Mouse (Mus musculus) intestine, embryonic 15.5 days (tissue): Measurements from ENCODE around the gene Huwe1. TPM values are rescaled to one million over a fixed set of nuclear protein-coding genes. Genes with fewer than 3 reads are reported as not detected.
A peak's percentile ranks its signal among the peaks of the same experiment; 100 is the strongest.

Experiments
- ATAC-seq: fragments of 200-750 bp; cut with Nextera tagmentation; 2 replicates; pipeline ENCODE4 v1.8.0; 2017; ENCODE audit warnings: moderate TSS enrichment, moderate library complexity
- H3K27ac ChIP-seq: fragments of 300-500 bp; sonication (generic); 2 replicates; pipeline ENCODE4 v1.5.1; 2015; ENCODE audit warnings: mild to moderate bottlenecking, inconsistent platforms
- H3K27me3 ChIP-seq: fragments of 300-500 bp; sonication (generic); replicated peaks from 2 replicates; pipeline ENCODE4 v1.6.1; 2015; ENCODE audit warnings: inconsistent platforms
- H3K36me3 ChIP-seq: fragments of 300-500 bp; sonication (generic); 2 replicates; pipeline ENCODE4 v1.6.1; 2015; ENCODE audit warnings: inconsistent platforms
- H3K4me1 ChIP-seq: fragments of 300-500 bp; sonication (generic); replicated peaks from 2 replicates; pipeline ENCODE4 v1.6.1; 2015; ENCODE audit warnings: inconsistent platforms
- H3K4me2 ChIP-seq: fragments of 300-500 bp; sonication (generic); replicated peaks from 2 replicates; pipeline ENCODE4 v1.6.1; 2015; ENCODE audit warnings: mild to moderate bottlenecking, inconsistent platforms
- H3K4me3 ChIP-seq: fragments of 300-500 bp; sonication (generic); replicated peaks from 2 replicates; pipeline ENCODE4 v1.5.1; 2015; ENCODE audit warnings: inconsistent platforms
- H3K9ac ChIP-seq: fragments of 300-500 bp; sonication (generic); 2 replicates; pipeline ENCODE4 v1.6.1; 2015; ENCODE audit warnings: inconsistent platforms
- H3K9me3 ChIP-seq: fragments of 300-500 bp; sonication (generic); 2 replicates; pipeline ENCODE4 v1.6.1; 2016; ENCODE audit warnings: inconsistent platforms
- WGBS: fragments of 180-500 bp; shearing (Covaris S2); methylation state at CpG from one replicate; pipeline ENCODE4 v1.1.7; 2015; 5-methylcytosine and 5-hydroxymethylcytosine counted together
- polyA plus RNA-seq: library from polyadenylated mRNA; unstranded; fragments of >200 nt; fragmentation: Nextera tagmentation; extraction: Ambion mirVana; gene quantifications from 2 replicates; pipeline ENCODE4 v1.2.1, GENCODE M21; 2015

Gene Huwe1
- 40.5 and 43.8 TPM in 2 replicates for polyA plus RNA-seq

DNA sequence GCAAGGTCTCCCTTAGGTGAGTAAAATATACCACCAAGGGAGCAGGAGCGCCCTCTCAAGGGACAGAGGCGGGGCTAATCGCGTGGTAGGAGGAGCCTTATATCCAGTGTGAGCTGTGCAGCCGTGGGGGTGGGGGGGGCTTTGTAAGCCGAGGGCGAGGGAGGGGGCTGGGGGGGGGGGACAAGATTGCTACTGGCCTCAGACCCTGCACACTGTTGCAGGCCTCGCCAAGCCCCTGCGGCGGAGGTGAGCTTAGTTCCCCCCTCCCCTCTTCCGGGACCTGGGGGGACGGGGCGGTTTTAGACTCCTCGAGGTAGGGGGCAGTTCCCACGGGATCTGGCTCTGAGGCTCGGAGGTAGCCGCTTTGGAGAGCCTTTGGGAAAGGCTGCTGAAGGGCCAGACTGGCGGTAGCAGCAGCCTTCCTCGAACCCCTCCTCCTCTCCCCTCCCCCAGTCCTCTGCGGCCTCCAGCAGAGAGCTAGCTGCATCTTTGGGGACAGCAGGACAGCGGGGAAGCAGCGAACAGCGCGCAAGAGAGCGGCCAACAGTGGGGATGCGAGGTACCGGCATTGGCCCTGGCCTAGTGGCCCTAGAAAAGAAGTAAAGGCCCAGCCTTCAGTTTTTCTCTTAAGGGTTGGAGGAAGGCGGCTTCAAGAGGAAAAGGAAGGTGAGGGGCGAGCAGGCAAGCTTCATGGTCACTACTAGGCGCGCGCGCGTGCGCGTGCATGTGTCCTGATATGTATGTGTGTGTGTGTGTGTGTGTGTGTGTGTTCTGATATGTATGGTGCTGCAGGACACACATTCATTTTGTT, at the start of gene Huwe1:
Huwe1 (plus strand) TSS at position 107 of the 811 bp plus-strand sequence.
- Histone ChIP-seq H3K4me3 (peak within 1 kb of the TSS; percentile 52), H3K27me3 (no peaks in the 10 kb centered on the region), H3K27ac (peak within 1 kb of the TSS; percentile 90), H3K36me3 (no peaks in the 10 kb centered on the region), H3K9ac (peak within 1 kb of the TSS; percentile 67), H3K4me1 (no peaks in the 10 kb centered on the region), H3K4me2 (peak within 1 kb of the TSS; percentile 44), H3K9me3 (no peaks in the 10 kb centered on the region)
- peak; percentile 62 for ATAC-seq
- 18% methylated on average over 34 of the region's 36 CpGs for WGBS

DNA sequence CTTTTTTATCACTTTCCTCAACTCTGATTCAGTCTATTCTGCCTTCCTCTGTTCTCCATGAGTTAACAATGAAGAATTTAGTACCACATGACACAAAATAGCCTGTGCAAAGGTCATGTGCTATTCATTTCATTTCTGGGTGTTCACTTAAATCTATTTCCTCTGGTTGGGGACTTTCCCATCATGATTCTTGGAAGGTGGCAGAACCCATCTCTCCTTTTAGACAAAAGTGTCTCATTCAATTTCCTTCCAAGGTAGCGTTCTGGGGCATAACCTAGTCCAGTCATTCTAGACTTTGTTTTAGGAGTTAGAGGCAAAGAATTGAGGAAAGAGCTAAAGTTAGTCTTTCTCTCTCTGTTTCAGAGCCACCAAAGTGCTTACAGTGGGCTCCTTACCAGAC, 20.3 kb upstream of the Huwe1 start:
- Histone ChIP-seq H3K27me3 (no peaks in the 10 kb centered on the region), H3K9me3 (no peaks in the 10 kb centered on the region), H3K4me2 (no peak overlapping the region), H3K36me3 (no peaks in the 10 kb centered on the region), H3K9ac (no peak overlapping the region), H3K4me1 (no peaks in the 10 kb centered on the region), H3K27ac (no peak overlapping the region), H3K4me3 (no peak overlapping the region)
- 88% methylated on average over 1 of the region's 1 CpGs for WGBS
- no peak for ATAC-seq

DNA sequence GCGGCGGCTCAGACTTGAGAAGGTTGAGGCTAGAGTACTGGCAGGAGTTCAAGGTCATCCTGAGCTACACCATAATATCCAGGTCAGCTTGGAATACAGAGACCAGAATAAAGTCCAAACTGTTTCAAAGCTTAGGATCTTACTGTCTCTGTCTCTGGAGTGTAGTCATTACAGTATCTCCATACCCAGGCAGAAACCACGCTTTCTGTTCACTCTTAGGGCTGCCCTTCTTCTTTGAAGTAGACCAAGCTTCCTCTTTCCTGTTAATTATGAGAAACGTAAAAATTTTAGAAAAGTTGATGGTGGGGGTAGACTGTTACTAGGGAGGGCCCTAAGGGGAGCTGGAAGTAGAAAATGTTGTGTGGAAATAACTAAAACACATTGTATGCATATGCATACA, 17.7 kb upstream of the Huwe1 start:
- Histone ChIP-seq H3K36me3 (no peaks in the 10 kb centered on the region), H3K4me1 (no peaks in the 10 kb centered on the region), H3K9ac (no peak overlapping the region), H3K4me2 (no peak overlapping the region), H3K4me3 (no peak overlapping the region), H3K27ac (no peak overlapping the region), H3K9me3 (no peaks in the 10 kb centered on the region), H3K27me3 (no peaks in the 10 kb centered on the region)
- WGBS, result 85% methylated on average over 4 of the region's 4 CpGs
- no peak for ATAC-seq

DNA sequence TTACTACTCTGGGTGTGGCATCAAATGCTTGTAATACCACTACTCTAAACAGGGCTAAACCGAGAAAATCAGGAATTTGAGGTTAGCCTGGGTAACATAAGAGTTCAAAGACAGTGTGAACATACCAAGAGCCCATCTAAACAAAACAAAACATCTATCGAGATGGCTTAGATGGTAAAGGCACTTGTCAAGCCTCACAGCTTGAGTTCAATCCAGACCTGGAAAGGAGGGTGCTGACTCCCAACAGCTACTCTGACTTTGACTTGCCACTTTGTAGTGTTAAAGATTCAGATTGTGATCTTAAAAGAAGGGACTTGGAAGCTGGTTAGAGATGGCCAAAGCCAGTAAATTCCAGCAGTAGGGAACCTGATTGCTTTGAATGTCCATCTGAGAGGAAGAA, 7.8 kb upstream of the Huwe1 start:
- no peak overlapping the region for H3K27ac ChIP-seq
- no peak overlapping the region for H3K9ac ChIP-seq
- H3K4me3 ChIP-seq, result no peak overlapping the region
- H3K27me3 ChIP-seq, result no peaks in the 10 kb centered on the region
- H3K4me1 ChIP-seq, result no peaks in the 10 kb centered on the region
- ATAC-seq, result no peak
- no peak overlapping the region for H3K4me2 ChIP-seq
- H3K9me3 ChIP-seq, result no peaks in the 10 kb centered on the region
- no peaks in the 10 kb centered on the region for H3K36me3 ChIP-seq
- 27% methylated on average over 2 of the region's 2 CpGs for WGBS

DNA sequence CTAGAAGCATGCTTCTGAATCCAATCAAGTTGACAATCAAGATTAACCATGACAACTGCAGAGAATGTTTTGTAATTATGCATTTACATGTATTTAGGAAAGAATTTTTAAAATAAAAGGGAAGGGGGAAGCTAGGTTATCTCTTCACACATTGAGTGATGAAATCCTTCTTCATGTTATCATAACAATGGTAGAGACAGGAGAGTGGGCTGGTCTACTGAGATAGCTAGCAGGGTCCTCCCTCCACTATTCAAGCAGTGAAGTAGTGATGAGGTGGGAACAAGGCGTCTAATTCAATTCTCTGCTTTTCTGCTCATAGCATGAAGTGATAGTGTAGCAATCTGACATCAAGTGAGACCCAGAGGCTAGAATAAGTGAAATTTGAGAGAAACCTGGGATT, 2.6 kb upstream of the Huwe1 start:
- Histone ChIP-seq H3K9me3 (no peaks in the 10 kb centered on the region), H3K36me3 (no peaks in the 10 kb centered on the region), H3K27me3 (no peaks in the 10 kb centered on the region), H3K9ac (no peak overlapping the region), H3K4me2 (no peak overlapping the region), H3K4me1 (no peaks in the 10 kb centered on the region), H3K4me3 (no peak overlapping the region), H3K27ac (no peak overlapping the region)
- ATAC-seq, result no peak
- WGBS, result 66% methylated on average over 1 of the region's 1 CpGs

DNA sequence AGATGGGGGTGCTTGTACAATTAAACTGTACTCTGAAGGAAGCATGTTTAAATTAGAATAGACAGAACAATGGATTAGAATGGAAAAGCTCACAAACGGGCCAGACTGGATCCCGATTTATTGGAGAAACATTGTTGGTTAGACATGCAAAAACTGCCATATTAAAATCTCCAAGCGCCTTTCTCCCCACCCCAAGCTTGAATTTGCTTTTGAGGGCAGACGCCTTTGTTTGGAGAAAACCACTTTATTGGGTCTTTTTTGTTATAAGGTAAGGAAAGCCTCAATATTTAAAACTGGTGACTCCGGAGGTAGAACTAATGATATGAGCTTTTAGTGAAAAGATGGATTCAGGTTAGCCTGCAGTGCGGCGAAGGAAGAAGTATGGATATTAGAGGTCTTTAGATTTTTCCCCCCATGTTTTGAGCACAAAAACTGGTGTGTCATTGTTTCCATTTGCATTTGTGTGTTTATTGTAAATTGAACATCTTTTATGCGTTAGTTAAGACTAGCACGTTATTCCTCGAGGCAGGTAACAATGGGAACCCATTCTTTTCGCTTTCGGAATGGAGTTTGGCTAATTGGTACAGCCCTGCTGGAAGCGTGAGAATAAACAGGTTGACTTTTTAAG, 1.8 kb downstream of the Huwe1 start:
- Histone ChIP-seq H3K9me3 (no peaks in the 10 kb centered on the region), H3K4me1 (no peaks in the 10 kb centered on the region), H3K27me3 (no peaks in the 10 kb centered on the region), H3K4me3 (peak overlapping the region; percentile 34), H3K27ac (peak overlapping the region; percentile 80), H3K4me2 (peak overlapping the region; percentile 52), H3K36me3 (no peaks in the 10 kb centered on the region), H3K9ac (peak overlapping the region; percentile 37)
- WGBS, result 24% methylated on average over 13 of the region's 13 CpGs
- no peak for ATAC-seq

DNA sequence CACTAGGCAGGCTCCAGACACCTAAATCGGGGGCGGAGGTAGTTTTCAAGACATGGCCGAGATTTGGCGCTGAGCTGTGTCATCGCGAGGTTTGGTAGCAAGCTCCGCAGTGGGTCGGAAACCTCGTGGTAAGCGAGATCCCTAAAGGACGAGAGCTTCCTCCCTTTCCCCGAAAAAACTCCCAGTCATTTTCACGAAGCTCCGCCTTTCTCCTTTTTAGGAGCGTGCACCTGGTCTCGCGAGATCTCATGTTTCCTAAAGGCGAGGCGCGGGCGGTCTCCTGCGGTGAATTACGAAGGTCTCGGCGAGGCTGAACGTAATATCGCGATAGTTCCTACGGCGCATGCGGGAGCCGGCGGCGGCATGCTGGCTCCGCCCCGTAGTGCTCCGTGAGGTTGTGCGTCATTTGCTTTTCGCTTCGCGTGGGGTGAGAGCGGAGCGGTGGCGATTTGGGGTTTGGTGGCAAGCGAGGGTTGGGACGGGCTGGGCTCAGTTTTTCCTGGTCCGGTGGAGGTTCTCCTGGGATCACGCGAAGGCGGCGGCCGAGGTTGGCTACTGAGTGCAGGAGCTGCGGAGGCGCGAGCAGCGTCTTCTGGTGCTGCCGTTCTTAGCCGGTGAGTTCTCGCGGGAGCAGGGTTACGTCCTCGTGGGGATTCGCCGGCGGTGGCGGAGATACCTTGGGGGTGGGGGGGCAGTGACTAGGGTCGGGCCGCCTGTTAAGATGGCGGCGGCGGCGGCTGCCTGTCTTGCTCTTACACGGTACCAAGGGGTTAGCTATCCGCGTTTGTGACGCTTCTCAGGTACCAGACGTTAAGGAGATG, 2.6 kb downstream of the Huwe1 start:
- H3K9me3 ChIP-seq, result no peaks in the 10 kb centered on the region
- peak overlapping the region; percentile 51 for H3K4me3 ChIP-seq
- ATAC-seq, result peak; percentile 93
- H3K27me3 ChIP-seq, result no peaks in the 10 kb centered on the region
- 19% methylated on average over 77 of the region's 77 CpGs for WGBS
- H3K4me2 ChIP-seq, result peak overlapping the region; percentile 52
- H3K36me3 ChIP-seq, result no peaks in the 10 kb centered on the region
- H3K9ac ChIP-seq, result peak overlapping the region; percentile 57
- peak overlapping the region; percentile 93 for H3K27ac ChIP-seq
- no peaks in the 10 kb centered on the region for H3K4me1 ChIP-seq

DNA sequence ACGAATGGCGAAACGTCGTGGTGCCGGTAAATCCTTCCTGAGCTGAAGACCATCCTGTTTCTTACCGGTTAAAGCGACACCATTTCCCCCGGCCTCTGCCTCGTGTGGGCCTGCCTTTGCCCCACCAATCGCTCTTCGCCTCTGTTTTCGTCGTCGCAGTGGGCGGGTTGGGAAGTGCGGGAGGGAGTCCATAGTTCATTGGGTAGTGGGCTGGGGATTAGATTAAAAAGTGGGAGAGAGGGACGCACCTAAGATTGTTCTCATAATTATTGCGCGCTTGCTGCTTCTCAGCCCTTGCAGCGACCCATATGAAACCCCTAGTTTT, 3.1 kb downstream of the Huwe1 start:
- peak overlapping the region; percentile 93 for H3K27ac ChIP-seq
- H3K36me3 ChIP-seq, result no peaks in the 10 kb centered on the region
- WGBS, result 13% methylated on average over 20 of the region's 20 CpGs
- H3K27me3 ChIP-seq, result no peaks in the 10 kb centered on the region
- H3K4me1 ChIP-seq, result no peaks in the 10 kb centered on the region
- peak overlapping the region; percentile 51 for H3K4me3 ChIP-seq
- peak overlapping the region; percentile 57 for H3K9ac ChIP-seq
- ATAC-seq, result peak; percentile 44
- H3K4me2 ChIP-seq, result peak overlapping the region; percentile 56
- no peaks in the 10 kb centered on the region for H3K9me3 ChIP-seq

DNA sequence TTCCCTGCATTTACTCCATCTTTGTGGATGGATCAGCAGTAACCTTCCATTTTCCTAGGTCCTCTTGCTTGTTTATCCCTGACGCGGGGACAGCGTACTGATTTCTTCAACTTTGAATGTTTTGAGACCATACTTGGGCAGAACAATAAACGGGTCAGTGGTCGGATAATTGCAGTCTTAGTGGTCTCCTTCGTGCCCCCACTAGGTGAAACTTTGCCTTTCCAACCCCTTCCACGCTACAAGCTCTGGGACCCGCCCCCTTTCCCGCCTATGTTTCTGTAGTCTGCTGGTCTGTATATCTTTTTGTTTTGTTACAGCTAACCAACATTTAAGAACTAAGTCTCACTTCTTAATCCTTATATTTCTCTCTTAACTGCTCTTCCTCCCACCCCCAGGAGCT, 3.8 kb downstream of the Huwe1 start:
- no peak for ATAC-seq
- no peak overlapping the region for H3K27ac ChIP-seq

DNA sequence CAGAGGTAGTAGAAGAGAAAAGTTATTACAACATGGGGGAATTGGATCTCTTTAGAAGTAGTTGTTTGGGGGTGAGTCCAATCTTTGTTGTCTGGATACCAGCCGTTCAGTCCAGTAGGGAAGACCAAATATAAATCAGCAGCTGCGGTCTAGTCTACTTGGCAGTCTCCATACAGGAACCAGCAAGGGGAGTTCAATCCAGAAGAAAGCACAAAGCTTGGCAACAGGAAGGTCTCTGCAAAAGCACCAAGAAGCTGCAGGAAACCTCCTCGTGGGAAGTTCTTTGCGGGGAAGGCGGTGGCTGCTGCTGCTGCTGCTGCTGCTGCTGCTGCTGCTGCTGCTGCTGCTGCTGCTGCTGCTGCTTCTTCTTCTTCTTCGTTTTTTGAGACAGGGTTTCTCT, 10.9 kb downstream of the Huwe1 start:
- 64% methylated on average over 6 of the region's 6 CpGs for WGBS

More for the DNA sequence above, 3.8 kb downstream of the Huwe1 start:
- Histone ChIP-seq H3K4me2 (peak overlapping the region; percentile 56), H3K4me3 (peak overlapping the region; percentile 51), H3K9ac (peak overlapping the region; percentile 57; the same call in 1 of the 2 replicates), H3K4me1 (no peaks in the 10 kb centered on the region), H3K27me3 (no peaks in the 10 kb centered on the region), H3K36me3 (no peaks in the 10 kb centered on the region), H3K9me3 (no peaks in the 10 kb centered on the region)
- 21% methylated on average over 9 of the region's 9 CpGs for WGBS

DNA sequence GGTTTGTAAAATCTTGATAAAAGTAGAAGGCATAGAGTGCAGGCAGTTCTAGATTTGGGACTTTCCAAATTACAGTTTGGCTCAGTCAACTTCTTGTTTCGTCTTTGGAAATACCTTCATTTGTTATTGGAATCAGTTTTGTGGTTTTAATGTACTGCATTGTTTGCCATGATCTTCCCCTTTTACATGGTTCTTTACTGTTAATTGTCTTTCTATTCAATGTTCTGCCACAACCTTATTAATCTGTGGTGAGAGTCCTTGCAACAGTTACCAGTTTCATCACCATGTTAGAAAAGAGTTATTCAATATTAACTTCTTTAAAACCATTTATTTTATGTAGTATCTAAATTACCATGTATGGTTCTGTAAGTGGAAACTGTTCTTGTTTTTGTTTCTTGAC, 13.0 kb downstream of the Huwe1 start:
- Histone ChIP-seq H3K9ac (no peak overlapping the region), H3K27ac (no peak overlapping the region)
- WGBS, result 81% methylated on average over 1 of the region's 1 CpGs

More for the DNA sequence above, 10.9 kb downstream of the Huwe1 start:
- no peaks in the 10 kb centered on the region for H3K27me3 ChIP-seq
- no peak overlapping the region for H3K27ac ChIP-seq
- H3K9ac ChIP-seq, result no peak overlapping the region
- no peaks in the 10 kb centered on the region for H3K9me3 ChIP-seq
- ATAC-seq, result no peak
- H3K4me1 ChIP-seq, result no peaks in the 10 kb centered on the region
- H3K4me2 ChIP-seq, result no peak overlapping the region
- H3K36me3 ChIP-seq, result no peaks in the 10 kb centered on the region
- H3K4me3 ChIP-seq, result no peak overlapping the region

DNA sequence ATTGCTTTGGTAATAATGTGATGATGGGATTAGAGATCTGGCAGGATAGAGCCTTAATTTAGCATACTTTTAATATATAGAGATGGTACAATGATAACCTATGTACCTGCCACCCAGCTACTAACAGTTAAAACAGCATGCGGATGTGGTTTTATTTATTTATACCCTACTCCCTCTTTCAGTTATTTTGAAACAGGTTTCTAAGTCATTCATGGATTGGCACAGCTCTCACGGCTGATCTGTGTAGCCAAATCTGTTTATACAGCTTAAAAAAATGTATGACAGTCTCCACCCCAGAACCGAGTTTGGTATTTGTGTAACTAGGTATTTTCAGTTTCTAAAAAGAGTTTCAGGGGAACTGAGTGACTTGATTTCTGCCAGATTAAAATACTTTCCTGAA, 17.1 kb downstream of the Huwe1 start:
- no peak for ATAC-seq
- 79% methylated on average over 3 of the region's 3 CpGs for WGBS

More for the DNA sequence above, 13.0 kb downstream of the Huwe1 start:
- H3K4me3 ChIP-seq, result no peak overlapping the region
- H3K36me3 ChIP-seq, result no peaks in the 10 kb centered on the region
- H3K27me3 ChIP-seq, result no peaks in the 10 kb centered on the region
- H3K9me3 ChIP-seq, result no peaks in the 10 kb centered on the region
- H3K4me1 ChIP-seq, result no peaks in the 10 kb centered on the region
- no peak for ATAC-seq
- H3K4me2 ChIP-seq, result no peak overlapping the region

More for the DNA sequence above, 17.1 kb downstream of the Huwe1 start:
- Histone ChIP-seq H3K9ac (no peak overlapping the region), H3K27me3 (no peaks in the 10 kb centered on the region), H3K27ac (no peak overlapping the region), H3K36me3 (no peaks in the 10 kb centered on the region), H3K9me3 (no peaks in the 10 kb centered on the region), H3K4me3 (no peak overlapping the region), H3K4me1 (no peaks in the 10 kb centered on the region), H3K4me2 (no peak overlapping the region)
